Mouse (Mus musculus): ENCODE measurements at regions not wholly inside any gene's neighbourhood (a gene's known extent, or its start where the extent isn't known, plus 50 kb on each side); places are given as distances from the start of the nearest gene placed in this dataset.

DNA sequence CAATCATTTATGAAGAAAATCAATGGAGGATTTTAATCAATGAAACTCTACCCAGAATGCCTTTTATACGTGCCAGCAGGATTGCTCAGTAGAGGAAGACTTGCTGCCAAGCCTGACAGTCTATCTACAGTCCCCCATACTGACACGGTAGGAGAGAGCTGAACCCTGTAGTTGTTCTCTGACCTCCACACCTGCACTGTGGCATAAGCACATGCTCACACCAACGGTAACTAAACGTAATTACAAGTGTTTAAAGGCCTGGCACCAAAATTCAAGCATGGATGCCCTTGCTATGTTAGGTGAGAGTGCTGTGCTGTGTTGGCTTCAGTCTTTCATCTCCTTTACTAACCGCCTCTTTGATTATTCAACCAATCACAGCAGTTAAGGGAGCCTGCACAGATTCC is 190.8 kb downstream of the Pfkfb3 start:
- DNase-seq (ENCODE audit: low spot score) = no peak

DNA sequence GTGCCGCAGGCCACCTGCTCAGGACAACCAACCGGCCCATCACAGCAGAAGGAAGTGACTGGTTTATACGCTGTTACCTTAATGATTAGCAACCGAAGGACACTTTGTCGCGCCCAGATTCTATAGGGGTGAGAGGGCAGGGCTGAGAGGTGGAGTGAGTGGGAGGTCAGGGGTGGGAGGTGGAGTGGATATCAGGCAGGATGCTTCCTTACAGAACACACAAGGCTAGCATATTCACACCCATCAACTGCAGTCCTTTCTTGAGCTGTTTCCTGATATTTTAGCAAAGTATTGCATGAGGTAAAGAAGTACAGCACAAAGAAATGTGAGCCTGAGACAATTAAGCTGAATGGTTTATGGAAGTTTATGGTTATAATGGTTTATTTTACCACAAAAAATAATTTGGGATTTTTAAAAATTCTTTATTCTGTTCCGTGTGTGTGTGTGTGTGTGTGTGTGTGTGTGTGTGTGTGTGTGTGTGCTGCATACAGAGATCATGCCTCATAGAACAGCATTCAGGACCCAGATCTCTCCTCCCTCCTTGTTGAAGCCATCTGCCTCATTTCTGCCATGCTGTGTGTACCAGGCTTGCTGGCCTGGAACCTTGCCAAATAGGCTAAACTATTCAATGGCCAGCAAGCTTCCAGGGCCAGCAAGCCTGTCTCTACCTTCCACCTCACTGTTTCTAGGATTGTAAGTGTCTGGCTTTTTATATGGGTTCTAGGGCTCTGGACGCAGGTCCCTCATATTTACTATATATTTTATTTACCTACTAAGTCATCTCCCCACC is 190.5 kb downstream of the Prkcq start:
- DNase-seq (ENCODE audit: low spot score) = no peak

- DNase-seq (ENCODE audit: low spot score) = no peak
Measured at GRCm38 (mm10) chr2:11359280-11359679, 187.4 kb downstream of the Prkcq start.

DNA sequence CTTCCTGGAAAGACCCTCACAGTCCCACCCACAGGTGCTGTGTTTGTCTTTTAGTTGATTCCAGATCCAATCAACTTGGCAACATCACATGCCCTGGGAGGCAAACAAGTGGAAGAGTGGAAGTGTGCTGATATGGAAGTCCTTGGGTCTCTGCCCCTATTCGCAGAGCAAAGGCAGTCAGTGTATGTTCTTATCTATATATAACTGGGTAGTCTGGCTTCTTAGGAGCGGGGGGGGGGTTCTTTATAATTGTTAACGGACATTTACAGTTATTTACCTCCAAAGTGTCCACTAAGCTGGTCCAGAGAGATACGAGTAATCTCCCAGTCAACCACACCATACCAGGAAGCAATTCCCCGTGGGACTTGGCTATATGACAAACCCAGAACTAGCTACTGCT is 184.8 kb downstream of the Prkcq start:
- DNase-seq (ENCODE audit: low spot score) = no peak

- DNase-seq (ENCODE audit: low spot score) = no peak
Measured at GRCm38 (mm10) chr2:11355594-11355993, 183.7 kb downstream of the Prkcq start.
